Mouse (Mus musculus): Measurements from ENCODE around the gene Vmn1r13. TPM values are rescaled to one million over a fixed set of nuclear protein-coding genes. Genes with fewer than 3 reads are reported as not detected.

The Vmn1r13 gene
- polyA plus RNA-seq (2012) = not detected in 2 replicates

DNA sequence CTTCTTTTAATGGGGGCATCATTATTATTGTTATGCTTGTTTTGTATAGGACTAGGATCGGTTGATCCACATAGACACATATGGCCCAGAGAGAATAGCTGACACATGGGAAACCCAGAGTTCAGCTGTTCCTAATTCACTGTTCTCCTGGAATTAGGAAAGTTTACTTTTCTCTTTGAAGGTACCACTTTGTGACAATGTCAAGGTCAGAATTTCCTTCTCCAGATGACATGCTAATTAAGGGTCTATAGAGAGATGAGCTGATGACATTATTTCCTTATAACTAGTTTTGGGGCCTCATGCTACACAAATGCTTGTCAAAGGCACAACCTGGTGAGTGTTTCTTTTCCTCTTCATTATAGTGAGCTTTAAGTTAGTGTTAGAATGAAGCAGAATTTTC lies at the start of gene Vmn1r13:
Gene Vmn1r13 (plus strand): TSS at position 301 of the 400 bp plus-strand sequence.

DNA sequence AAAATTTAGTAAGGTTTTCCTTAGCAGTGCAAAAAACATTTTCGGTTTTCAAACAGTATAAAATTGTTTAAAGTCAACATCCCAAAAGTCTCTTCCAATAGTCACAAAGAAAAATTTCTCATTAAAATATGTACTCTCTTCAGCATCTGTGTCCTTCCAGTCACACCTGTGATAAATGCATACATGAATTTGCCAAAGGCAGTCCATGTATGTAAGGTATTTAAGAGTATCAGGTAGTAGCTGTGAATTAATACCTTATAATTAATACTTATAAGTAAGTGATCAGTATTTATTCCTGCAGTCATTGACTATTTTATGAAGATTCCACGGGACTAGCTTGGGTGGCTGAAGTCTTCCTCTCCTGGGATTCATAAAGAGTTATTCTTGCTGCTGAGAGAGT lies 46.5 kb upstream of the Vmn1r13 start, which contains the start of gene Vmn1r12:
Gene Vmn1r12 (plus strand): TSS at position 301 of the 400 bp plus-strand sequence.

GRCm38 (mm10) chr6:57231386-57231785 lies 28.3 kb downstream of the Vmn1r13 start, which contains the start of gene Vmn1r14:
TSS of gene Vmn1r14 (plus strand) at chr6:57231686.

GRCm38 (mm10) chr6:57257652-57258051 lies 54.6 kb downstream of the Vmn1r13 start, which contains the start of gene Vmn1r15:
TSS of gene Vmn1r15 (plus strand) at chr6:57257952.

Other genes starting within 250 kb of the Vmn1r13 start
- not detected in 2 replicates for gene Vmn1r5, start 233.0 kb upstream of the Vmn1r13 start, polyA plus RNA-seq (2012)
- gene Vmn1r6, start 206.0 kb upstream of the Vmn1r13 start, polyA plus RNA-seq (2012) = not detected in 2 replicates
- not detected in 2 replicates for gene Vmn1r7, start 178.0 kb upstream of the Vmn1r13 start, polyA plus RNA-seq (2012)
- gene Vmn1r8, start 171.0 kb upstream of the Vmn1r13 start, polyA plus RNA-seq (2012) = not detected in 2 replicates
- not detected in 2 replicates for gene Vmn1r9, start 136.5 kb upstream of the Vmn1r13 start, polyA plus RNA-seq (2012)
- gene Vmn1r10, start 93.8 kb upstream of the Vmn1r13 start, polyA plus RNA-seq (2012) = not detected in 2 replicates
- gene Vmn1r11, start 69.8 kb upstream of the Vmn1r13 start, polyA plus RNA-seq (2012) = not detected in 2 replicates
- not detected in 2 replicates for gene Vmn1r12, start 46.4 kb upstream of the Vmn1r13 start, polyA plus RNA-seq (2012)
- gene Vmn1r14, start 28.4 kb downstream of the Vmn1r13 start, polyA plus RNA-seq (2012) = 0.01 TPM in 1 of 2 replicates, not detected in the other
- gene Vmn1r15, start 54.7 kb downstream of the Vmn1r13 start, polyA plus RNA-seq (2012) = not detected in 2 replicates
- not detected in 2 replicates for gene Vmn1r16, start 126.2 kb downstream of the Vmn1r13 start, polyA plus RNA-seq (2012)
- gene Vmn1r17, start 160.4 kb downstream of the Vmn1r13 start, polyA plus RNA-seq (2012) = not detected in 2 replicates
- gene Vmn1r18, start 192.5 kb downstream of the Vmn1r13 start, polyA plus RNA-seq (2012) = not detected in 2 replicates
- gene Vmn1r19, start 200.5 kb downstream of the Vmn1r13 start, polyA plus RNA-seq (2012) = not detected in 2 replicates
- gene Vmn1r20, start 225.6 kb downstream of the Vmn1r13 start, polyA plus RNA-seq (2012) = not detected in 2 replicates

All from megakaryocyte-erythroid progenitor cell, adult 5 weeks (primary cell).